Mouse (Mus musculus): Measurements from ENCODE around the gene Gal. TPM values are rescaled to one million over a fixed set of nuclear protein-coding genes. Genes with fewer than 3 reads are reported as not detected.
A peak's percentile ranks its signal among the peaks of the same experiment; 100 is the strongest.

Gal gene
- total RNA-seq (2021), result 1 to 10 TPM; 2.6 to 2.7 TPM

DNA sequence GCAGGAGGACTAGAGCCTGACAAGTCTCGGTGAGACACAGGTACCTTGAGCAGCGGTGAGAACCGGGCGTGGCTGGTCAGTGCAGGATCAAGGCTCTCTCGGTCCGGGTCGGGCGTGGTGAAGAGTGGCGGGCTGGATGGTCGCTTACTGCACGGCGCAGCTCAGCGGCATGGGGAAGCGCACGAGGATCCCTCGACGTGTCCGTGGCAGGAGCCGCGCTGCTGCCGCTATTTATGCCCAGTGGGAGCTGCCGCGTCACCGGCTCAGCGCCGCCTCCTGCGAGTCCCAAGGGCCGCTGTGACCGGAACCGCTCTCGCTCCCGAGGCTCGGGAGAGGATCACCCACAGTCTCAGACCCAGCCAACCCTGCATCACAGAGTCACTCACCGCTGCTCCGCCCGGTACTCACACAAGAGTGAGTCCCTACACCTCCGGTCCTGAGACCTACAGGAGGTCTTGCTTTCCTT is at the start of gene Gal:
TSS of gene Gal (minus strand) at position 277 of the 466 bp plus-strand sequence.
- no peak for DNase-seq (ENCODE audit: extremely low spot score in 1 of 2, low spot score in 1 of 2)

DNA sequence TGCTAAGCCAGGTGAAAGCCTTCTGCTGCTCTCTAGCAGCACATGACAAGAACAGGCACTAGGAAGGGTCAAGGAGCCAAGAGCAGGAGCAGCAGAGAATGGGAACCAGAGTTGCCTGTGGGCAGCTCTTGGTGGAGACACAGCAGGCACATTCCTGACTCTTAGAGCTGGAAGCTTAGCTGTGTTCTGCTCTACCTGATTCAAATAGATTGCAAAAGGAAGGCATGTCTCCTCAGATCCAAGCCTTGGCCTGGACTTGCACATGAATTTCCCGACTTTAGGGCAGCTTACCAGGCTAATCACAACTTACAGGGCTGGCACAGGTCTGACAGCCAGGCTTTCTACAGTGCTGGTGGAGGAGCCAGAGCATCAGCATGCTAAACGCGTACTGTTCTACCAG is 45.6 kb upstream of the Gal start:
- no peak for DNase-seq (ENCODE audit: extremely low spot score in 1 of 2, low spot score in 1 of 2)

DNA sequence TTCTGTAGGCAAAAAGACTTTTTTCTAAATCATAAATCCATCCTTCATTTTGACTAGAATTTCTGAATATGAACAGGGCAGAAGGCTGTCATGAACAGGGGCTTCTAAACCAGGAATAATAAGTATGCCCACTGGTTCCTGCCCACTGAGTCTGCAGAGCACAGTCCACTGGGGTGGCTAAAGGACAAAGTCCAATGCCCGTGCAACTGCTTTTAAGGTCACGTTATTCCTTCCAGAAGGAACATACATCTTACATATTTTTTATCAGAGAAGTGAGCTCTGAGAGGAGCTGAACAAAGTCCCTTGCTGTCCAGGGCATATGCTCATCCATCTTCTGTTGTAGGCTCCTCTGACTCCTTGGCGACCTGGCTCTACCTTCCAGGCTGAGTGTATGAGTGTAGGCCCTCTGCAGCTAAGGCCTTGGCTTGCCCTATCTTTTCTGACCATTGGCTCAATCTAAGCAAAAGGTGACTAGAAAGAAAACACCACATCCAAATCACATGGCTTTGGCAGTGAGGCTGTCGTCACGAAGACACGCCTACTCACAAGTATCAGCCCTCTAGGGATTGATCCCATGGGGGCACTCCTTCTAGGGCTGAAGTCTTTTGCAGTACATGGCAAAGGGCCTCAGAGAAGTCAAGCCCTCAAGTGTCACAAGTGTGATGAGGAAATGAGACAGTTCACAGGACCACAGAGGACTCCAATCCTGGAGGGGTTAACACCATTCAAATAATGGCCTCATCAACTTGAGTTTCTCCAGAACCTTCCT is 44.2 kb upstream of the Gal start:
- no peak for DNase-seq (ENCODE audit: extremely low spot score in 1 of 2, low spot score in 1 of 2)

- DNase-seq (ENCODE audit: extremely low spot score in 1 of 2, low spot score in 1 of 2), result no peak
Measured at GRCm38 (mm10) chr19:3457700-3458099, 43.4 kb upstream of the Gal start.

- DNase-seq (ENCODE audit: extremely low spot score in 1 of 2, low spot score in 1 of 2), result no peak
Measured at GRCm38 (mm10) chr19:3451649-3452048, 37.3 kb upstream of the Gal start.

DNA sequence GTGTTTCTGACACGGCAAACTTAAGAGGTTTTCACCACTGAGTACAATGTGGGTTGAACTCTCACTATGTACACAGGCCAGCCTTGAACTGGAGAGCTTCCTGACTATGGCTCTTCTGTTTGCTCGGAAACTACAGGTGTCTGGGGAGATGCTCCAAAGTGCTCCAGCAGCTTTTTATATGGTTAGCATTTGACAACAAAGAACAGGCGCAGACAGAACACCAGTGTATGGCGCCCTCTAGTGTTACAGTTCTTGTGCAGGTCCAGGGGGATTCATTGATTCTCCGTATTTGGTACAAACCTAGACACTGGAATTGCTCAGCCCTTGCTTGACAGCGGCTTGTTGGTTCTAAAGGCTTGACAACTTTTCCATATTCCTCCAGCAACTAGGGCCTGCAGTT is 36.8 kb upstream of the Gal start:
- peak; percentile 50 to 56 for DNase-seq (ENCODE audit: extremely low spot score in 1 of 2, low spot score in 1 of 2)

- DNase-seq (ENCODE audit: extremely low spot score in 1 of 2, low spot score in 1 of 2), result no peak
Measured at GRCm38 (mm10) chr19:3450714-3451113, 36.4 kb upstream of the Gal start.

- no peak for DNase-seq (ENCODE audit: extremely low spot score in 1 of 2, low spot score in 1 of 2)
Measured at GRCm38 (mm10) chr19:3449248-3449647, 34.9 kb upstream of the Gal start.

DNA sequence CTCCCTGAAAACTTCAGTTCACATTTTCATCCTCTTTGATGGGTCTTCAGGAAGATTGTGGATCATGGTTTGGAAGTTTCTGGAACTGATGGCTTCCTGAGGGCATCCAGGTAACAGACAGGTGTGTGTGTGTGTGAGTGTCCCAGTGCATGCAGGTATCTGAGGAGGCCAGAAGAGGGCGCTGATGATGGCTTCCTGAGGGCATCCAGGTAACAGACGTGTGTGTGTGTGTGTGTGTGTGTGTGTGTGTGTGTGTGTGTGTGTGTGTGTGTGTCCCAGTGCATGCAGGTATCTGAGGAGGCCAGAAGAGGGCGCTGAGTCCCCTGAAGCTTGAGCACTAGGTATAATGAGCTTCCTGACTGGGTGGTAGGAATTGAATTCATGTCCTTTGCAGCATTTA is 33.0 kb upstream of the Gal start:
- DNase-seq (ENCODE audit: extremely low spot score in 1 of 2, low spot score in 1 of 2), result no peak

DNA sequence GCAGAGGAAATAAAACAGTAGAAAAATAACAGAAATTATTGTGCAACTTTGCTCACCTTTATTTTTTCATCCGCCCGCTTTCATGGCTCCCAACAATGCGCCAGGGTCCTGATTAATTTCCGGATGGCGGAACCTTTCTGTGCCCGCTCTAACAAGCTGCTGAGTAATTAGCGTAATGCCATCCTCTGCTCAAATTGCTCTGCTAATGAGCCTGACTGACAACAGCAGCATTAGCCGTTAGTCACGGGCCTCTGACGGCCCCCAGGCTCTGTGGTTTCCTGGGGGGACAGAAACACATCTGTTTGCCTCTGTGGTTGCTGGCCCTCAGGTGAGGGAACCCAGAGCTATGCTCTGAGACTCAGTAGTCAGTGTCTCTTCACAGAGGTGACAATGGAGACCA is 26.7 kb upstream of the Gal start:
- DNase-seq (ENCODE audit: extremely low spot score in 1 of 2, low spot score in 1 of 2), result no peak

DNA sequence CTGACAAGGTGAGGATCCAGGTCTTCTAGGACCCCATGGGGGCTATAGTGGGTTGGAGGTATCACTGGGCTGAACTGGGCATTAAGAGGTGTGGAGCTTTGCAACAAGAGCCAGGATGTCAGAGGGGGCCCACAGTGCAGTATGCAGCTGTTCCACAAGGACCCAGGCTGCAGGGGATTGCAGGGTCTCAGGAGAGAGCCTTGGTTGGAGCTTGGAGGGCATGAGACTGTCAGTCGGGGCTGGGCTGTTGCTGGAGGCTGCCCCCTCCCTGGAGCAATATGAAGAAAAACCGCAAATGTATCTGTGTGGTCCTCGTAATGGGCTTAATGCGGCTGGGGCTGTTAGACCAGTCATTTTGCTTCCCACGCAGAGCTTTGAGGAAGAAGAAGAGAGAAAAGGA is 26.3 kb upstream of the Gal start:
- DNase-seq (ENCODE audit: extremely low spot score in 1 of 2, low spot score in 1 of 2), result no peak

GRCm38 (mm10) chr19:3437980-3438379 is 23.6 kb upstream of the Gal start:
- no peak for DNase-seq (ENCODE audit: extremely low spot score in 1 of 2, low spot score in 1 of 2)

DNA sequence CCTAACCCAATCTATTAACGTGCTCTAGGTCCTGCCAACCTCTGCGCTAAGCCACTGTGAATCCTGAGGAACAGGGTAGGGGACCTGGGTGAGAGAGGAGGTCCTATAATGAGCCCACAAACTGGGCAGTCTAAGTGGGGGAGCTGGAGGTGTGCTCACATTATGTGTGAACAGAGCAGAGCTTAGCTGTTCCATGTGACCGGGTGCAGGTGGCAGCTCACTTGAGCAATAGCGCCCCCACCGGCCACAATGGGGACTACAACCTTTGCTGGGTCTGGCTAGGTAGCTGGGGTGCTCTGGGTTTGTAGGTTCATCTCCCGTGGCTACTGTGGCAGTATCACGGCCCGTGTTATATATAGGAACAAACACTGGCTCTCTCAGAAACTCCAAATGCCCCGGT is 22.5 kb upstream of the Gal start:
- no peak for DNase-seq (ENCODE audit: extremely low spot score in 1 of 2, low spot score in 1 of 2)

DNA sequence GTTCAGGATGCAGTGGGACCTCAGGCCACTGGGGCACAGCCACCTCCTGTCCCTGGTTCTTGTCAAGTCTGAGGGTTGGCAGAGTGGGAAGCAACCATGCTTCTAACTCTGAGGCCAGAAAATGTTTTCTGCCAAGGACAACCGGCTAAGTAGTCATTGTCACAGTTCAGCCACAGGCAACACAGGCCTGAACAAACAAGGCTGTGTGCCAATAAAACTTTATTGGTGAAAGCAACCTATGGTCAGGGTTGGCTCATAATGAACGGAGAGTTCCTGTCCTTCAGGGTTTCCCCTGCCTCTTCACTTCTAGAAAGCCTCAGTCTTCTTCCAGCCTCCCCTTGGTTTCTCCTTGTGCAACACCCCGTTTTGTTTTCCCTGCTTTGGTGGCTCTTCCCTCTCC is 21.5 kb upstream of the Gal start:
- DNase-seq (ENCODE audit: extremely low spot score in 1 of 2, low spot score in 1 of 2), result no peak

DNA sequence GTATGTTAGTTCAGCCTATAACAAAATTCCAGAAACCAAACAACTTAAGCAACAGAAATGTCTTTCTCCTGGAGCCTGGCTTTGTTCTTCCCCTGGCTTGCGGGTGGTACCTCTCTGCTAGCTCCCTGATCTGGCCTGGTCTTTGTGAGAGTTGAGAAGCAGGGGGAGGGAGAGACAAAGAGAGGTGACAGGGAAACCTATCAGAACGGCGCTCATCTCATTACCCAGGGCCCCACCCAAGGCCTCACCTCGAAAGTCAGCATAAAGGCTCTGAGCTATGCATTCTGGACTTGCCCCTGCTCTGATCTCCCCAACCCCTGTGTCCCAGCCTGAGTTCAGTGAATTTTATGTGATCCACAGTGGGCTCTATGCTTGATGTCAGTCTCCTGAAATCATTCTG is 20.3 kb upstream of the Gal start:
- no peak for DNase-seq (ENCODE audit: extremely low spot score in 1 of 2, low spot score in 1 of 2)

DNA sequence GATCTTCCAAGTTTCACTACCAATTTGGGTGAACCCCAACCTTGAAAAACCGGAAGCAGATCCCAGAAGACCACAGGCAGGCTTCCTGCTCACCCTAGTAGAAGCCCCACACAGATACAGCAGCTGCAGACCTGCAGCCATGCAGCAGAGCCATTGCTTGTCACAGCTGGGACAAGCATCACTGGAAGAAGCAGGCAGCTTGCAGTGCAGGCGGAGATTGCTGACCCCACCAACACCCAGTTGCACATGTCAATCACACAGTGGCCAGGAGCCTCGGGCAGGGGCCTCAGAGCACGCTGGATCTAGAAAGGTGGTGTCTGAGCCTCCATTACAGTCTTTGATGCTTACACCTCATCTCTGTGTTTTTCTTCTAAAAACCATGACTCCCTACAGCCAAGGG is 19.8 kb upstream of the Gal start:
- no peak for DNase-seq (ENCODE audit: extremely low spot score in 1 of 2, low spot score in 1 of 2)

- no peak for DNase-seq (ENCODE audit: extremely low spot score in 1 of 2, low spot score in 1 of 2)
Measured at GRCm38 (mm10) chr19:3431969-3432368, 17.6 kb upstream of the Gal start.

GRCm38 (mm10) chr19:3431066-3431465 is 16.7 kb upstream of the Gal start:
- DNase-seq (ENCODE audit: extremely low spot score in 1 of 2, low spot score in 1 of 2), result no peak

DNA sequence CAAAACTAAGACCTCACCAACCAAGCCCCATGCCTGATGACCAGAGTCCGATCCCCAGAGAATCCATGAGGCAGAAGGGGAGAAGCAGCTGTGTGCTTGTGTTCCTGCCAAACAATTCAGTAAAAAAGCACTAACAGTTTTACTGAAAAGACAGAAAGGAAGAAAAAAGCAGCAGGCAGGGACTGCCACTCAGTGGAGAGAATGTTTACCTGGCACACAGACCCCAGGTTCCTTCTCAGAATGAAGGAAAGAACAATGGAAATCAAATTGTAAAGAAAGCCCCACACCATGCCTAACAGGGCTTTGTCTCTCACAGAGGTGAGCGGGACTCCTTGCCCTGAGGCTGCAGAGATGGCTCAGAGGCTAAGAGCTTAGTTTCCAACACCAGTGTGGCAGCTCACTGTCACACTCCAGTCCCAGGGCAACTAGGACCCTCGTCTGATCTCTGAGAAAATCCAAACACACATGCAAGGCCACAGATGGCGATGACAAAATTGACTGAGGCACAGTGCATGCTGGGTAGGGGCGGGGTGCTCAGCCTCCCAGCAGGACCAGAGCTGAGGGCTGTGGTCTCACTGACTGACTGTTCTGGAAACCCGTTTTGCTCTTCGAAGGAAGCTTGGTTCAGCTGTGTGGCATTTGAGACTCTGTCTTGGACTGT is 14.9 kb upstream of the Gal start:
- DNase-seq (ENCODE audit: extremely low spot score in 1 of 2, low spot score in 1 of 2), result no peak

GRCm38 (mm10) chr19:3428057-3428830 is 13.9 kb upstream of the Gal start:
- no peak for DNase-seq (ENCODE audit: extremely low spot score in 1 of 2, low spot score in 1 of 2)

GRCm38 (mm10) chr19:3424214-3424613 is 9.9 kb upstream of the Gal start:
- no peak for DNase-seq (ENCODE audit: extremely low spot score in 1 of 2, low spot score in 1 of 2)

All from layer of hippocampus, postnatal 25 days (tissue).